Mouse (Mus musculus) brain, adult 2 months (tissue): ENCODE data around the gene Htr2a.

Source experiments
- DNase-seq: peaks from one replicate; pipeline ENCODE4 v3.0.0; 2011; ENCODE audit warnings: low read depth, low spot score

Htr2a gene

DNA sequence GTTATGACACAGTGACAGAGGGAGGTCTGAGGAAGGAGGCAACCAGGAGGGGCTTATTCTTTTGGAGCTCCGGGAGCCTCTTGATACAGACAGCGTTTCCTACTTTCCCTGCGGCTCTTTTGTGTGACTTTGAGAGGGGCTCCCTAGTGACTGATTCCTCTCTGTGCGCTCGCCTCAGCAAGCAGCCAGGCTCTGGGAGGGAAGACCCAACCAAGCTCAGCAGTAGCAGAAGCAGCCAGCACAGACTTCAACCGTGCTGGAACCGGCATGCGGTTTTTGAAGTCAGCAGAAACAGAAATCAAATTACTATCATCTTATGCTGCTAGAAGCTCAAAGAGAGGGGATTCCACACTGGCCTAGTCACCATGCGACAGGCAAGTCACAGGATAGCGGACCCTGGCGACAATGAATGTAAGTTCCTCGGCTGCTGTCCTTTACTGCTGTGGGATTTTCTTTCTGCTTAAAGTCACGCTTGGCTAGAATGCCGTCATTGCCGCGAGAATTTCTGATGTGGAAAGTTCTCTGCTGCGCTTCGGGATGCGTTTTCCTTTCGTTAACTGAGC lies at the start of gene Htr2a:
Htr2a (plus strand) TSS at position 22 of the 563 bp plus-strand sequence.
- peak; percentile 53 for DNase-seq

DNA sequence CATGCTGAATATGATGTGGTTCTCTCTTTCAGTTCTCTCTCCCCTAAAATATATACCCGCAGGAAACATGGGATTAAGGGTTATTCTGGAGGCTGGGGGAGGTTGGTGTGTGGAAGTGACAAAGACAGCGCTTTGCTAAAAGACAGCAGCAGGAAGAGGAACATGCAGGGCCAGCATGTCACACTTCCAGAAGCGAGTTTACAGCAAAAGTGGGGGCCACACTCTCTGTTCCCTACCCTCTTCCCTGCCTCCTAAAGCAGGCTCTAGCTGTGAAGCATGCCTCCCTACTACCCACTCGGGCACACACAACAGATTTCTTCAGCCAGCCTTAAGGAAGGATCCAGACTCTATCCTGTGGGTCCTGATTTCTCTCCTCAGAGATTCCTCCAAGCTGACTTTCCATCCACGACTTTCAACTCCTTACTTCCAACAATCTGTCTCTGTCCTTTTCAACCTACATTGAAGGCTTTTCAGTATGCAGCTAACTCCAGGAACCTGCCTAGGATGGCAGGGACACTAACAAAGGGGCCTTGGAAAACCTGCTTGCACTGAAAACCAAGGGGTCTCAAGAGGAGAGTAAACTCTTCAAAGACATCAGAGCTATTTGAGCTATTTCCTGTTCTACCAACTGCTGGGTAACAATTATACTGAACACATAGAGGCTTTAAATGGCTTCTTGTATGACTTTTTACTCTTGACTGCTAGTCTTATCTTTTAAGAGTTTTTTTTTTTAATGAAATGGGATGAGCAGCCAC lies 39.1 kb upstream of the Htr2a start:
- peak; percentile 55 for DNase-seq

DNA sequence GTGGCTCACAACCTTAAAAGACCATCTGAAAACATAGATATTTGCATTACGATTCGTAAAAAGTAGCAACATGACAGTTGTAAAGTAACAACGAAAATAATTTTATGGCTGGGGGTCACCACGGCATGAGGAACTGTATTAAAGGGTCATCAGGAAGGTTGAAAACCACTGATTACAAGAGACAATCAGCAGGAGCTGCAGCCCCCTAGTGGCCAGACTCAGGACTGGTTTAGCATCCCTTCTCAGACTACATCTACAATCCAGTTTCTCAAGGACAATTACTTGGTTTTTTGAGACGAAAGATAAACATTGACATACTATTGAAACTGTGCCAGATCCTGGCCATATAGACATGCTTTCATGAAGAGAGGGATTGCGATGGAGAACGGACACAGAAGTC lies 38.1 kb upstream of the Htr2a start:
- DNase-seq, result peak; percentile 69

- DNase-seq, result no peak
Observed at GRCm38 (mm10) chr14:74603131-74603766, 37.4 kb upstream of the Htr2a start.

- no peak for DNase-seq
Observed at GRCm38 (mm10) chr14:74611326-74611725, 29.3 kb upstream of the Htr2a start.

GRCm38 (mm10) chr14:74618858-74619257 lies 21.8 kb upstream of the Htr2a start:
- no peak for DNase-seq

GRCm38 (mm10) chr14:74638071-74638470 lies 2.6 kb upstream of the Htr2a start:
- no peak for DNase-seq

DNA sequence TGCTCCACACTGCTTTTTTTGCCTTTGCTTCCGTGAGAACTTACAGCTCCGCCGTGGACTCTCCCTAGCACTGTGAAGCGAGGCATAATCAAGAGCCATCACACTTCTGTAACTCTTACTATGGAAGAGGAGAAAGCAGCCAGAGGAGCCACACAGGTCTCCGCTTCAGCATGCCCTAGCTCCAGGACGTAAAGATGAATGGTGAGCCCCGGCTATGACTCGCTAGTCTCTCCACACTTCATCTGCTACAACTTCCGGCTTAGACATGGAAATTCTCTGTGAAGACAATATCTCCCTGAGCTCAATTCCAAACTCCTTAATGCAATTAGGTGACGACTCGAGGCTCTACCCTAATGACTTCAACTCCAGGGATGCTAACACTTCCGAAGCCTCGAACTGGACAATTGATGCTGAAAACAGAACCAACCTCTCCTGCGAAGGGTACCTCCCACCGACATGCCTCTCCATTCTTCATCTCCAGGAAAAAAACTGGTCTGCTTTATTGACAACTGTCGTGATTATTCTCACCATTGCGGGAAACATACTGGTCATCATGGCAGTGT lies 1.1 kb downstream of the Htr2a start:
- DNase-seq, result peak; percentile 33

GRCm38 (mm10) chr14:74643296-74643695 lies 2.7 kb downstream of the Htr2a start:
- DNase-seq, result peak; percentile 81

GRCm38 (mm10) chr14:74646107-74646793 lies 5.6 kb downstream of the Htr2a start:
- no peak for DNase-seq

GRCm38 (mm10) chr14:74650001-74650400 lies 9.4 kb downstream of the Htr2a start:
- no peak for DNase-seq

DNA sequence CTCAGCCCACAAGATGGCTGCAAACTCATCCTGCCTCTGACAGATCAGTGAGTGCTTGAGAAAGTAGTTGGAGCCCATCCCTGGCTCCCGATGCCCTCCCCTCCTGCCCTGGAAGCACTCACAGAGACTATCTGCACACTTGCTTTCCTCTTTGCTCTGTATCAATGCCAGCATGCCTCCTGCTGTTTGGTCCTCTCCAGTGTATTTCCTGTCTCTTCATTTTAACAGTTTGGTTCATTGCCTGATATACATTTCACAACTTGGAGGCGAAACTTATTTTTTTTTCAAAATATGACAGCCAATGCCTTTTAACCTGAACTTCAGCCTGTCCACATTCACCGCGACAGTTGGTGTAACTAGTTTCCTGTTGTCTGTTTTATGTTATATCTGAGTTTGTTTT lies 11.0 kb downstream of the Htr2a start:
- DNase-seq, result no peak

GRCm38 (mm10) chr14:74657227-74657626 lies 16.6 kb downstream of the Htr2a start:
- DNase-seq, result no peak

- DNase-seq, result peak; percentile 78
Observed at GRCm38 (mm10) chr14:74659411-74659841, 18.8 kb downstream of the Htr2a start.

DNA sequence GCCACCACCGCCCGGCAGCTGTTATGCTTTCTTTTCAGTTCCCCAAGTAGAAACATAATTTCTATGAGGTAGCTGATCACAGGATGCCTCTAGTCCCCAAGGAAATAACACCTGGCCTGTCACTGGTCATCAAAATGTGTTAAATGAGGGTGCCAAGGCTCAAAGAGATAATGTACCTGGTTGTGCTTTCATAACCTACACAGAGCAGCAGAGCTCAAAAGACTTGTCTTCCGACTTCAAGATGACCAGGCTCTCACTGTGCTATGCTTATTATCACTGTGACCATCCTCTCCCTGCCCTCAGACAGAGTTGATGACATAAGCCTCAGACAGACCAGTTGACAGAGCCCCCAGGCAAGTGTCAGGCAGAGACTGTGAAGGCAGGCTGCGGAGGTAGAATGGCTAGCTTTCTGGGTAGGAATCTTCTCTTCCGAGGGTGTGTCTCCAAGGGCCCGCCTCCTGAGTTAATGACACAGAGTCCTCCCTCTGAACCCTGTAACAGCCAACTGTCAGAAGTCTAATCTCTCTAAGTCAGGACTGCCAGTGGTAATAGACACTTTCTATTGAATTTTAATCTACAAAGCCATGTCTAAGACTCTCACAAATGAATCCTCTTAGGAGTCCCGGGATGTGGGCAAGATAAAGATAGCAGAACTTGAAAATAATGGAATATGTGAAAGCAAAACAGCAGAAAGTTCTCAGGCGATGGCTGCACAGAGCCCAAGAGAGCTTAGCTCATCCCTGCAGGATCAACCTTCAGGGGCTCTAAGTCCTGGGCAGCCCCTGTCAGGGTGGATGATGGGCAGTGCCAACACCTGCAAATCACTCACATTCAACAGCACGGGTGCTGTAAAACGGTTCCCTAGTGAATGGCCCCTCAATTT lies 31.7 kb downstream of the Htr2a start:
- no peak for DNase-seq

- no peak for DNase-seq
Observed at GRCm38 (mm10) chr14:74673020-74673350, 32.3 kb downstream of the Htr2a start.

GRCm38 (mm10) chr14:74673584-74673983 lies 32.9 kb downstream of the Htr2a start:
- no peak for DNase-seq

DNA sequence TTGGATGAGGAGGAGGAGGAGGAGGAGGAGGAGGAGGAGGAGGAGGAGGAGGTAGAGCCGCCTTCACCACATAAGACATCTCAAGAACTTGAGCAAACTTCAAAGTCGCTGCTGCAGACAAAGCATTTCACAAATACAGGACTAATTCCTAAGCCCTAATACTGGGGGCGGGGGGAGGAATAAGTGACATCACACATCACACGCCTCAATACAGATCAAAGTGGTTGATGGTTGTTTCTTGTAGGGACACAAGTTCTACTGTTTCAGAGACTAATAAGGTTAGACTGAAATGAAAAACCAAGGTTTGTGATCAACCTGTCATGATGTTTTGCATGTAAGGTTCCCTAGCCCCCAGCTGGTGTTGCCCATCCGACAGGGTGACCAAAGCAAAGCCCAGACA lies 39.2 kb downstream of the Htr2a start:
- DNase-seq, result no peak

DNA sequence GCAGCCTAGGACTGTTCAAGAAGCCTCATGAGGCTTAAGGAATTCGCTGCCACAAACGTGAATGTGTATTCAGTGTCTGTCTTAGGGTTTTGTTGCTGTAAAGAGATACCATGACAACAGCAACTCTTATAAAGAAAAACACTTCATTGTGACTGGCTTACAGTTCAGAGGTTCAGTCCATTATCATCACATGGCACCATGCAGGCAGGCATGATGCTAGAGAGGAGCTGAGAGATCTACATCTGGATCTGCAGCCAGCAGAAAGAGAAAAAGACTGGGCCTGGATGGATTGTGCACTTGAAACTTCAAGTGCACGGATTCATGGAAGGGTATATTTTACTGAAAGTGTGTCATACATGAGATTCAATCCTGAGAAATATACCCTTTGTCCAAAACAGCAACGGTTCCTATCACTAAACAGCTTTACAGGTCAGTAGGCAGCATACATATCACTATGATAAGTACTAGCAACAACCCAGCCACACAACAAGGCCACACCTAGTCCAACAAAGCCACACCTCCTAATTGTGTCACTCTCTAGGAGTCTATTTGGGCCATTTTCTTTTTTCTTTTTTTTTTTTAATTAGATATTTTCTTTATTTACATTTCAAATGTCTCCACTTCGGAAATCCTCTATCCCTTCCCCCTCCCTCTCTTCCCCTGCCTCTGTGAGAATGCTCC lies 43.8 kb downstream of the Htr2a start:
- no peak for DNase-seq

DNA sequence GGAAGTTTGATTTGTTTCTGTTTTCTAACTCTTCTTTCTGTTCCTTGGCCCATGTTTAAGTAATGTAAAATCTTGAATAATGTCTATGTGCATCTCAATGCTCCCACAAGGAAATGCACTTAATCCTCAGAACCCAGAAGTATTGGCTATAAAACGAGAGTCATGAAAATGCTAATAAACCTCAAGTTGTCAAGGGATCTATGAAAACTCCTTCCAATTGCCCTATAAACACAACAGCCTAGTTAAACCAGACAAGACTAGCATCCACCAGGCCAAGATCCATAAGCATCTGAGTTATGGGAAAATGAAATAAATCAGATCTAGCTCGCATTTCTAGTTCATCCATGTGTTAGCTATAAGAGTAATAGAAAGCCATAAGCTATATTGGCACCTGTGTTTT lies 51.3 kb downstream of the Htr2a start:
- no peak for DNase-seq

DNA sequence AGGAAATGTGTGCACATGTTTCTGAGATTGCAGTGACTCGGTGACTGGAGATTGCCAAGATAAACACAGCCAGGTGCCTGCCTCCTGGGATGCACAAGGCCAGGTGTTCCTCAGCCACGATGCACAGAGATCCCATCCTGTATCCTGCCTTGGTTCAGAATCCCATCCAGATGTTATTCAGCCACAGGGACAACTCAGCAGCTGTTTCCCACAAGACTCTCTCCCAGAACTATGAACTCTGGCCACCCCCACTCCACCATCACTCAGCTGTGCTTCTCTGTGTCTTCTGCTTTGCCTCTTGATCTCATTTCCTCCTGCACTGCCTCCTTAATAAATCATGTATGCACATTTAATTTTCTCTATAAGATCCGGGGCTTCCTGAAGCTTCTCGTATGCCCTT lies 56.1 kb downstream of the Htr2a start:
- DNase-seq, result no peak
